Mouse (Mus musculus): ENCODE results near the gene Smyd3.

DNA sequence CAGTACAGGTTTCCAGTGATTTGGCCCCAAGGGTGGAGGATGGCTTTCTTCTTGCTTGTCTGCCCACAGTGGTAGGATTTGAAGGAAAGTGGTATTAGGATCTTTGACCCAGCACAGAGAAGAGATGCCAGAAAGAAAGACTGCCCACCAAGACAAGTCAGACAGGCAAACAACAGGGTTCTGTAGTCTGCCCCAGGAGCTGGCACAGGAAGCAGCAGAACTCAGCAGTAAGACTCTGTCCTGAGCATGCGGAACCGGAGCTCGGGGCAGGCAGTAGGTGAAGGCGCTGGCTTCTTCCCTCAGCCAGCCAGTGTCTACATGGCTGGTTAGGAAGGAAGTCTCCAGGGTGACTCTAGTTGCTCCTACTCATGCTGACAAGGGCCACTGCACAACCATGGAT lies 479.0 kb downstream of the Smyd3 start:
- TF ChIP-seq CTCF (IDR thresholded peaks at IDR 0.05; ENCODE audit: control insufficient read depth, insufficient read depth, insufficient read length) (no peak), MYOG (IDR thresholded peaks at IDR 0.05; ENCODE audit: control insufficient read depth, extremely low read depth, insufficient read length) (no peak), MAX (IDR thresholded peaks at IDR 0.05) (no peak), USF1 (IDR thresholded peaks at IDR 0.05; ENCODE audit: low read depth) (no peak), MYOD1 (IDR thresholded peaks at IDR 0.05; ENCODE audit: control insufficient read depth, insufficient read length, low read depth) (no peak), CEBPB (IDR thresholded peaks at IDR 0.05; ENCODE audit: low read depth) (no peak), FOSL1 (IDR thresholded peaks at IDR 0.05; ENCODE audit: insufficient read depth, low read length, poor library complexity, severe bottlenecking) (no peak)

Data from C2C12 (cell line).